Mouse (Mus musculus): Measurements from ENCODE around the gene Nfkb1.
A peak's percentile ranks its signal among the peaks of the same experiment; 100 is the strongest.

Nfkb1 gene

GRCm38 (mm10) chr3:135628706-135629169 is 62.6 kb downstream of the Nfkb1 start:
- DNase-seq = no peak

DNA sequence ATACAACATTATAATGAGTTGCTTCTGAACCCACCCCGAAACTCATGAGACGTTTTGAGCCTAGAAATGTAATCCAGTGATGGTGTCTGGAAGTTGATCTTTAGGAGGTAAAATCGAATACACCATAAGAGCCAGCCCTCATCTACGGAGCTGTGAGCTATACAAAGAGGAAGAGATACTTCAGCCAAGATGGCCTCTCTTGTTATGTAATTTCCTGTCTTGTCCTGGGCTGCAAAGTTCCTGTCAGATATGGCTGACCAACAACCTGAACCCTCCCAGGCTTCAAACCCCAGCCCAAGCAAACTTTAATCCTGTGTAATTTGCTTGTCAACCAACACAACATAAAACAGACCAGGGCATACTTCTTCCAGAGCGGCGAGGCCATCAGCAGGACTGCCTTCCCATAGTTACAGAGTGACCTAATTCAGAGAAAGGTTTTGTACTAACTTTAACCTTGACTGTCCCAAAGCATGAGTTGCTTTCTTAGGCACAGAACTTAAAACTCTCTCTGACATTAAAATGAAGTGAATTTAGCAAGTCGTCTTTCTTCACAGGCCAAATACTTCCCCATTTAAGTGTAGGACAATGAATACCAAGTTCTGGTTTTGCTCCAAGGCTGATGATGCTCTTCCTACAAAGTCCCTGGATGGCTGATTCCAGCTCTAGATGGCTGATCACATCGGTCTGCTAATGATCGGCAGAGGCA is 63.2 kb downstream of the Nfkb1 start:
- no peak for DNase-seq

GRCm38 (mm10) chr3:135625290-135625689 is 66.1 kb downstream of the Nfkb1 start:
- no peak for DNase-seq

GRCm38 (mm10) chr3:135616730-135617129 is 74.6 kb downstream of the Nfkb1 start:
- no peak for DNase-seq

GRCm38 (mm10) chr3:135614376-135614775 is 77.0 kb downstream of the Nfkb1 start:
- no peak for DNase-seq

GRCm38 (mm10) chr3:135610221-135610620 is 81.1 kb downstream of the Nfkb1 start:
- DNase-seq = no peak

DNA sequence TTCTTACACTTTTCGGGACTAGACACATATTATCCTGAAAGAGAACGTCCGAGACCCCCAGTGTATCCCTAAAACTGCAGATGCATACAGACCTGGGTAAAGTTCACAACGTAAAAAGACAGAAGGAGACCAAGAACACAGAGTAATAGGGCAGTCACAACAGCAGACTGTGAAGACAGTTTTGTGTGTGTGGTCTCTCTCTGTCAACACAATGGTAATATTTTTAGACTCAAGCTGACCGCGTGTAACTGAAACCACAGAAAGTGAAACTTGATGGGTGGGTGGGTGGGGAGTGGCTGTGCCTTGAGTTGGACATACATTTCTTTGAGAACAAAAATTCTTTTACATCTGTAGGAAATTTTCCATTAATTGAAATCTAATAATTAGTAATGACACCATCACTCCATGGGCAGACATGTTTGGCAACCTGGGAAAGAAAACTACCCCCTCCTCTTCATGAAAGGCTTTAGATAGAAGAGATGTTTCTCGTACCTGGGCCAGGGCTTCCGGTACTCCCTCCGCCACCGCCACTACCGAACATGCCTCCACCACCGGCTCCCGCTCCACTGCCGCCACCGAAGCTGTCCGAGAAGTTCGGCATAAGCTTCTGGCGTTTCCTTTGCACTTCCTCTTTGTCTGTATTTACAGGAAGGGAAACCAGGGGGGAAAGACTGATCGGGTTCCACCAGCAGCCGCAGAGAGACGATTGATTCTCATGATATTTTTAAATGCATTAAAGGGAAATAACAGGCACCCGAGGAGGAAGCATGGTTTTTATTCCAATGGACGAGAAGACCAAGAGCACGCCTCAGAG is 83.5 kb downstream of the Nfkb1 start:
- no peak for DNase-seq

DNA sequence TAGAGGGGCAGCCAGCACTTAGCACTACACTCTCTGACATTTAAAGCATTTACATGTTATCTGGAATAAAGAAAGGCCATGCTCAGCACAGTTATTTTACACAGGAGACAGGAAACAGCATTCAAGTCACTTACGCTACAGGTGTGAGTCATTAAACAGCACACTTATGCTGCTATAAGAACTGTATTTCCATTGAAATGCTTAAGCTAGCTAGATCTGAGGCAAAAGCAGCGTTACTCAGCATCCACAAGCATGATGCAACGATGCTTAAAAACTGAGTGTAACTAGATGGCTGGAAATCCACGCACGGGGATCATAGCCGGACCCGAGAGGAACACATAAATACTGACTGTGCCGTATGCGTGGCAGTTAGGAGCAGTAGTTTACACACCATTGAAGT is 84.3 kb downstream of the Nfkb1 start:
- no peak for DNase-seq

GRCm38 (mm10) chr3:135606592-135606991 is 84.8 kb downstream of the Nfkb1 start:
- no peak for DNase-seq

DNA sequence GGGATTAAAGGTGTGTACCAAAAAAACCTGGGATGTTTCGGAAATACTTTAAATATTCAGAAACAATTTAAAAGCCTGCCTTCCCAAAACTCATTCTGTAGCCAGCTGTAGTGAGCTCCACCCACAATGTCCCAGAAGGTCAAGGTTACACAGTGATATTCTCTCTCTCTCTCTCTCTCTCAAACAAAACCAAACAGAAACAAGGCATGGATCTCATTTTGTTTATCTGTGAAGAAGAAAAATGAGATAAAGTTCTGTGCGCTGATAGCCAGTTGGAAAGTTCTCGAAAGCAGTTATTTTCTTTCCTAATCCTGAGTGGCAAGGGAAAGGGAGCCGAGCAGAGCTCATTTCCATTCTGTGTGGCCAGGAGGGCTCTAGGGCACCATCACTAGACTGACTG is 85.9 kb downstream of the Nfkb1 start:
- DNase-seq = no peak

DNA sequence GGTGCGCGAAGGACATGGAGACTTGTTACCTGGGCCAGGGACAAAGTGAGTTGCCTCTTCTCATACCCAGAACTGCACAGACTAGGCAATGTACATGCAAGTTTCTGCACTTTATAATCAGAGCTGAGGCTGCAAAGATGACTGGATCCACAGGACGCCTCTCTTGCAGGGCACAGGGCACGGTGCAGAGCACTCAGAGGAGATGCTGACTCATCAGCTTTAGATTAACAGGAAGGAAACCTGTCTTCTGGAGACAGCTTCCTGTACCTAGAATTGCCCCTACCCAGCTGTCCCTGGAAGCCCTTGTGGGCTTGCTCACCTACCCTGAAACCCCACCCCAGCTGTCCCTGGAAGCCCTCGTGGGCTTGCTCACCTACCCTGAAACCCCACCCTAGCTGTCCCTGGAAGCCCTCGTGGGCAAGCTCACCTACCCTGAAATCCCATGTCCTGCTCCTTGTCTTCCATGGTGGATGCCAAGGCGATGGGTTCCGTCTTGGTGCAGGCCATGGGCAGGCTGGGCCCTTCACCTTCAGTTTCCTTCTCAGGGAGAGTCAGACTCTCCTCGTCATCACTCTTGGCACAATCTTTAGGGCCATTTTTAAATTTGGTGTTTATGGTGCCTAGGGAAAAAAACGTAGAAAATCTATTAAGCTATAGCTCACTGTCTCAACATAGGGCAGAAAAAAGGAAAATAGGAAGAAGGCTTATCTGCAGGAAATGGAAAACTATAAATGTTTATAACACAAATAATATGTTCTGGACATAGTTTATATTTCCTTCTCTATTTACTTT is 86.5 kb downstream of the Nfkb1 start:
- DNase-seq = no peak

GRCm38 (mm10) chr3:135602731-135603130 is 88.6 kb downstream of the Nfkb1 start:
- no peak for DNase-seq

- no peak for DNase-seq
Observed at GRCm38 (mm10) chr3:135598355-135598754, 93.0 kb downstream of the Nfkb1 start.

DNA sequence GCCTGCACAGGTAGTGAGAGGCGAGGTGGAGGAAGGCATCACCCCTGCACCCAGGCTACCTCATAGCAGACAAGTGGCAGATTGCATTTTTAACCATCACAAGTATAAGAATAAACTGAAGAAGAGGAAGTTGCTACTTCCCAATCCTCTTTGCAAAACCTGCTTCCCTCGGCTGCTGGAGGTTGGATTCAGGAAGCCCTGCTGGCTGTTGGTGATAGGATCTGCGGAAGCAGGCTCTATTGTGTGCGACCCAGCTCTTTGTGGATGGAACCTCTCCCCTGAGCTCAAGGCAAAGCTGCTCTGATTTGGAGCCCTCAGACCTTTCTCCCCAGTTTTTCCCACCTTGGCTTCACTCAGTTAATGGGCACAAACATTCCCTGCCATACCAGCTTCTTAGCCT is 94.3 kb downstream of the Nfkb1 start:
- DNase-seq = no peak

GRCm38 (mm10) chr3:135594238-135594917 is 97.0 kb downstream of the Nfkb1 start:
- no peak for DNase-seq

DNA sequence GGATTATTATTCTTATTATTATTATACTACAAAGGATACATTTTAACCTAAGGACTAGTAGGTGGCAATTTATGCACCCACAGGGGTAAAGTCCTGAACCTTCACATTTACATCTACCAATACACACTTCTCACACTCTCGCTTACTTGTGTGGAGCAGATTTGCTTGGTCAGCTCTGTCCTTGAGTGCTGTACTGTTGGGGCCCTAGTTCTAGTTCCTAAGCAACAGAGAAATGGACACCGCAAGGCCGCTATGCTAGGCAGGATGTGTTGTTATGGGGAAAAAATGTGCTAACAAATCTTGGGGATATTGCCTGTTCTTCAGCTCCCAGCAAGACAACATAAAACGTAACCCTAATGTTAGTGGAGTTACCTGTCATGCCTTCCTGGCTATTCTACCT is 99.3 kb downstream of the Nfkb1 start:
- no peak for DNase-seq

DNA sequence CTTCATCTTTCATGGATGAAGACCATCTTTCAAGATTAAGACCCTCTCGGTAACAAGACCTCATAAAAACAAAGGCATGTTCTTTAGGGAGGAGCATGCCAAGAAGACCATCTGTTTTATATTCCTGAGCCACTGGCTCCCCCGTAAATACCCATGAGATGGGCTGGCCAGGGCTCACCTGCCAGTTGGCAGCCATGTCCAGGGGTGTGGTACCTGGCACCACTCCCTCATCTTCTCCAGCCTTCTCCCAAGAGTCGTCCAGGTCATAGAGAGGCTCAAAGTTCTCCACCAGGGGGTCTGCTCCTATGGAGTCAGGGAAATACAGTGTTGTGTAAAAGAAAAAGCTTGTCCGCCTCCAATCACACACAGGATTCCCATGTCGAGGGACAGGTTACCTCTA is 100.0 kb downstream of the Nfkb1 start:
- peak; percentile 62 to 67 for DNase-seq

GRCm38 (mm10) chr3:135590471-135590870 is 100.9 kb downstream of the Nfkb1 start:
- no peak for DNase-seq

- DNase-seq = no peak
Observed at GRCm38 (mm10) chr3:135586471-135586880, 104.9 kb downstream of the Nfkb1 start.

DNA sequence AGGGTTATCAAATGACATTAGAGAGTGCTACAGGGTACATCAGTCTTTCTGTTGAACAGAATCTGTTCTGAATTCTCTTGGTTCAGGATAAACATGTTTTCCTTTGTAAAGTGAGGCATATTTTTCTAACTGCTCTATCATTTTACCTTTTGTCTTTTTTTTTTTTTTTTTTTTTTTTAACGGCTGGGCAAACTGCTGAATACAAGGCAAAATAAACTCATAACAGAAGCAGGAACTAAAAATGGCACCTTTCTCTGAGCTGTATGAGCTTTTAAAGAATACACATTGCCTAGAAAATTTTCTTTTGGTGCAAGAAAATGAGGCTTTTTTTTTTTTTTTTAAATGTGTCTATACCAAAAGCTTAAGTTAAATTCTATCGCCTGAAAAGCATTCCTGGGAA is 105.3 kb downstream of the Nfkb1 start:
- no peak for DNase-seq

DNA sequence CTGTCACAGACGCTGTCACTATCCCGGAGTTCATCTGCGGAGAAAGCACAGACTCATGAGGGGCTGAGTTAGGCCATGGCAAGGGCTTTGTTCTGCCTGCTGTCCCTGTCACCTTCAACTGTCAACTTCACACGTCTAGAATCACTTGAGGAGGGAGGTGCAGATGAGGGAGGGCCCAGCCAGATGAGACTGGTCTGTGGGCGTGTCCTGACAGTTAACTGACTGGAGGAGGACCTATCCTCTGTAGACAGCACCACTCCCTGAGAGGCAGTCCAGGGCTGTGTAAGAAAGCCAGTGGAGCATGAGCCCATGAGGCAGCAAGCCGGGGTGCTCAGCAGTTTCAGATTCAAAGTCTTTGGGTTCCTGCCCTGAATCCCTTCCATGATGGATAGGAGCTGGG is 105.9 kb downstream of the Nfkb1 start:
- no peak for DNase-seq

GRCm38 (mm10) chr3:135582246-135582645 is 109.1 kb downstream of the Nfkb1 start:
- no peak for DNase-seq

GRCm38 (mm10) chr3:135581606-135582117 is 109.7 kb downstream of the Nfkb1 start:
- DNase-seq = peak; percentile 59 to 68
